Mouse (Mus musculus) left cerebral cortex, postnatal 36 days (tissue): ENCODE measurements around the gene Parp3. TPM values are rescaled to one million over a fixed set of nuclear protein-coding genes. Genes with fewer than 3 reads are reported as not detected.
"Not testable (repeated sequence)": the region's sequence is repeated elsewhere in the genome, so short reads cannot be mapped to it uniquely, and the experiment has no call there.

Source experiments
- DNase-seq, 2 experiments: peaks; one replicate each; pipeline ENCODE4 v3.0.0; 2021 to 2022; ENCODE audit warnings: low spot score in 2 of 2, mixed read lengths in 1 of 2
- intact Hi-C: fragments of 180-260 bp; cut with DNase I; formaldehyde crosslinking; loops from one replicate; pipeline ENCODE4 v1.15.1; 2025
- total RNA-seq, 2 experiments: library from RNA; stranded (reverse); gene quantifications; 2 replicates each; pipeline ENCODE4 v1.2.3; 2021

The Parp3 gene
- 1 to 10 TPM; 4.0 to 5.2 TPM for total RNA-seq

- intact Hi-C loops, result loop anchor here (2.0 to 5.0 kb wide), 3 partner anchors 28 to 190 kb away; partner anchors contain the start of gene Rpl29
- peak; percentile 99 to 100 for DNase-seq
These were observed at the start of gene Parp3 for GRCm38 (mm10) chr9:106476924-106477484. TSS of gene Parp3 (minus strand) at chr9:106476949.

GRCm38 (mm10) chr9:106519909-106520308 is 43.2 kb upstream of the Parp3 start:
- DNase-seq, result no peak
- intact Hi-C loops, result no loop called here

GRCm38 (mm10) chr9:106519433-106519832 is 42.7 kb upstream of the Parp3 start:
- intact Hi-C loops, result no loop called here
- DNase-seq, result no peak

- DNase-seq, result no peak
- intact Hi-C loops, result no loop called here
These were observed 37.5 kb upstream of the Parp3 start, which contains the start of gene Iqcf5 for GRCm38 (mm10) chr9:106514273-106514672. TSS of gene Iqcf5 (plus strand) at chr9:106514573.

- intact Hi-C loops, result no loop called here
- no peak for DNase-seq
These were observed 36.8 kb upstream of the Parp3 start for GRCm38 (mm10) chr9:106513566-106513965.

- DNase-seq, result no peak
- intact Hi-C loops, result no loop called here
These were observed 36.1 kb upstream of the Parp3 start for GRCm38 (mm10) chr9:106512729-106513450.

- no peak for DNase-seq
- intact Hi-C loops, result no loop called here
These were observed 32.6 kb upstream of the Parp3 start for GRCm38 (mm10) chr9:106509356-106509755.

- no peak for DNase-seq
- intact Hi-C loops, result no loop called here
These were observed 27.5 kb upstream of the Parp3 start for GRCm38 (mm10) chr9:106504246-106504645.

GRCm38 (mm10) chr9:106501846-106502245 is 25.1 kb upstream of the Parp3 start:
- intact Hi-C loops, result no loop called here
- no peak for DNase-seq

GRCm38 (mm10) chr9:106499667-106500066 is 22.9 kb upstream of the Parp3 start, which contains the start of gene Iqcf1:
TSS of gene Iqcf1 (plus strand) at chr9:106499967.
- intact Hi-C loops, result no loop called here
- DNase-seq, result no peak

GRCm38 (mm10) chr9:106487602-106488001 is 10.9 kb upstream of the Parp3 start:
- not testable (repeated sequence) for DNase-seq

GRCm38 (mm10) chr9:106485076-106485475 is 8.3 kb upstream of the Parp3 start:
- intact Hi-C loops, result no loop called here

More at GRCm38 (mm10) chr9:106487602-106488001, 10.9 kb upstream of the Parp3 start:
- intact Hi-C loops, result not testable (repeated sequence)

GRCm38 (mm10) chr9:106483606-106484005 is 6.9 kb upstream of the Parp3 start:
- intact Hi-C loops, result no loop called here
- DNase-seq, result no peak

More at GRCm38 (mm10) chr9:106485076-106485475, 8.3 kb upstream of the Parp3 start:
- no peak for DNase-seq

GRCm38 (mm10) chr9:106483136-106483535 is 6.4 kb upstream of the Parp3 start:
- no peak for DNase-seq
- intact Hi-C loops, result no loop called here

- no peak for DNase-seq
These were observed 5.9 kb upstream of the Parp3 start for GRCm38 (mm10) chr9:106482578-106483115.

GRCm38 (mm10) chr9:106481676-106482075 is 4.9 kb upstream of the Parp3 start:
- no peak for DNase-seq
- intact Hi-C loops, result no loop called here

More at GRCm38 (mm10) chr9:106482578-106483115, 5.9 kb upstream of the Parp3 start:
- intact Hi-C loops, result no loop called here

- no peak for DNase-seq
- intact Hi-C loops, result no loop called here
These were observed 4.3 kb upstream of the Parp3 start for GRCm38 (mm10) chr9:106481075-106481474.

GRCm38 (mm10) chr9:106480541-106480940 is 3.8 kb upstream of the Parp3 start:
- intact Hi-C loops, result no loop called here
- no peak for DNase-seq

GRCm38 (mm10) chr9:106478101-106478500 is 1.4 kb upstream of the Parp3 start:
- intact Hi-C loops, result loop anchor here (5.0 kb wide), 1 partner anchor 191 kb away; no protein-coding TSS in a partner anchor
- peak in 1 of 2 experiments; percentile 2 for DNase-seq

- intact Hi-C loops, result loop anchor here (2.0 to 5.0 kb wide), 3 partner anchors 29 to 190 kb away; partner anchors contain the start of gene Rpl29
- DNase-seq, result no peak
These were observed 900 bp upstream of the Parp3 start for GRCm38 (mm10) chr9:106477649-106478048.
